Mouse (Mus musculus): ENCODE measurements around the gene Dusp5. TPM values are rescaled to one million over a fixed set of nuclear protein-coding genes. Genes with fewer than 3 reads are reported as not detected.

The Dusp5 gene
- polyA plus RNA-seq, 1 experiment from 2014 or later = 5.0 TPM

GRCm38 (mm10) chr19:53543602-53544001 is 14.7 kb downstream of the Dusp5 start:
- WGBS = 28% methylated on average over 5 of the region's 5 CpGs
- Histone ChIP-seq H3K9me3 (ENCODE audit: control insufficient read depth, low read length) (no peaks in the 10 kb centered on the region), H3K4me3 (ENCODE audit: low read depth, low read length) (no peak overlapping the region), H3K4me2 (ENCODE audit: low read depth) (no peak overlapping the region), H3K27ac (ENCODE audit: low read depth, low read length) (no peak overlapping the region), H3K27me3 (ENCODE audit: control insufficient read depth, insufficient read depth, low read length) (no peaks in the 10 kb centered on the region), H3K9ac (ENCODE audit: low read length) (no peak overlapping the region), H3K36me3 (ENCODE audit: control insufficient read depth, insufficient read depth, low read length) (no peaks in the 10 kb centered on the region; the same call in 1 of the 2 replicates), H3K4me1 (ENCODE audit: control insufficient read depth, insufficient read depth, low read length) (peaks cover 4% of the 10 kb centered on the region; the same call in 1 of the 2 replicates)
- ATAC-seq (ENCODE audit: insufficient read depth, low FRiP score, low TSS enrichment) (no peak), DNase-seq (ENCODE audit: low spot score) (no peak)

GRCm38 (mm10) chr19:53544923-53545561 is 16.1 kb downstream of the Dusp5 start:
- ATAC-seq (ENCODE audit: insufficient read depth, low FRiP score, low TSS enrichment) = no peak
- no peak for DNase-seq (ENCODE audit: low spot score)
- Histone ChIP-seq H3K9me3 (ENCODE audit: control insufficient read depth, low read length) (no peaks in the 10 kb centered on the region), H3K4me1 (ENCODE audit: control insufficient read depth, insufficient read depth, low read length) (peaks cover 4% of the 10 kb centered on the region; the same call in 1 of the 2 replicates), H3K9ac (ENCODE audit: low read length) (no peak overlapping the region), H3K36me3 (ENCODE audit: control insufficient read depth, insufficient read depth, low read length) (no peaks in the 10 kb centered on the region; the same call in 1 of the 2 replicates), H3K4me2 (ENCODE audit: low read depth) (no peak overlapping the region), H3K27me3 (ENCODE audit: control insufficient read depth, insufficient read depth, low read length) (no peaks in the 10 kb centered on the region), H3K27ac (ENCODE audit: low read depth, low read length) (no peak overlapping the region), H3K4me3 (ENCODE audit: low read depth, low read length) (no peak overlapping the region)
- WGBS = 65% methylated on average over 4 of the region's 4 CpGs

GRCm38 (mm10) chr19:53547597-53547996 is 18.7 kb downstream of the Dusp5 start:
- peak; percentile 48 for DNase-seq (ENCODE audit: low spot score)
- WGBS = 29% methylated on average over 8 of the region's 8 CpGs

GRCm38 (mm10) chr19:53550972-53551371 is 22.1 kb downstream of the Dusp5 start:
- no peak for ATAC-seq (ENCODE audit: insufficient read depth, low FRiP score, low TSS enrichment)
- no peak for DNase-seq (ENCODE audit: low spot score)
- Histone ChIP-seq H3K36me3 (ENCODE audit: control insufficient read depth, insufficient read depth, low read length) (no peaks in the 10 kb centered on the region), H3K9me3 (ENCODE audit: control insufficient read depth, low read length) (no peaks in the 10 kb centered on the region), H3K4me1 (ENCODE audit: control insufficient read depth, insufficient read depth, low read length) (peaks cover 4% of the 10 kb centered on the region; the same call in 1 of the 2 replicates), H3K4me2 (ENCODE audit: low read depth) (no peak overlapping the region), H3K27me3 (ENCODE audit: control insufficient read depth, insufficient read depth, low read length) (no peaks in the 10 kb centered on the region), H3K27ac (ENCODE audit: low read depth, low read length) (no peak overlapping the region), H3K4me3 (ENCODE audit: low read depth, low read length) (no peak overlapping the region), H3K9ac (ENCODE audit: low read length) (no peak overlapping the region)
- WGBS = 86% methylated on average over 12 of the region's 12 CpGs

More at GRCm38 (mm10) chr19:53547597-53547996, 18.7 kb downstream of the Dusp5 start:
- ATAC-seq (ENCODE audit: insufficient read depth, low FRiP score, low TSS enrichment) = no peak
- no peak overlapping the region for H3K4me3 ChIP-seq (ENCODE audit: low read depth, low read length)
- H3K27ac ChIP-seq (ENCODE audit: low read depth, low read length) = no peak overlapping the region
- H3K9ac ChIP-seq (ENCODE audit: low read length) = no peak overlapping the region
- H3K4me2 ChIP-seq (ENCODE audit: low read depth) = no peak overlapping the region
- no peaks in the 10 kb centered on the region for H3K9me3 ChIP-seq (ENCODE audit: control insufficient read depth, low read length)
- H3K4me1 ChIP-seq (ENCODE audit: control insufficient read depth, insufficient read depth, low read length) = peaks cover 4% of the 10 kb centered on the region; the same call in 1 of the 2 replicates
- H3K27me3 ChIP-seq (ENCODE audit: control insufficient read depth, insufficient read depth, low read length) = no peaks in the 10 kb centered on the region
- H3K36me3 ChIP-seq (ENCODE audit: control insufficient read depth, insufficient read depth, low read length) = no peaks in the 10 kb centered on the region

GRCm38 (mm10) chr19:53552216-53552786 is 23.4 kb downstream of the Dusp5 start:
- Histone ChIP-seq H3K36me3 (ENCODE audit: control insufficient read depth, insufficient read depth, low read length) (no peaks in the 10 kb centered on the region), H3K27ac (ENCODE audit: low read depth, low read length) (no peak overlapping the region), H3K9me3 (ENCODE audit: control insufficient read depth, low read length) (no peaks in the 10 kb centered on the region), H3K9ac (ENCODE audit: low read length) (no peak overlapping the region), H3K4me3 (ENCODE audit: low read depth, low read length) (no peak overlapping the region), H3K4me2 (ENCODE audit: low read depth) (no peak overlapping the region), H3K27me3 (ENCODE audit: control insufficient read depth, insufficient read depth, low read length) (no peaks in the 10 kb centered on the region), H3K4me1 (ENCODE audit: control insufficient read depth, insufficient read depth, low read length) (peaks cover 3% of the 10 kb centered on the region; the same call in 1 of the 2 replicates)
- ATAC-seq (ENCODE audit: insufficient read depth, low FRiP score, low TSS enrichment) = no peak
- 29% methylated on average over 10 of the region's 10 CpGs for WGBS
- no peak for DNase-seq (ENCODE audit: low spot score)

- 56% methylated on average over 6 of the region's 6 CpGs for WGBS
- no peak for ATAC-seq (ENCODE audit: insufficient read depth, low FRiP score, low TSS enrichment)
- H3K9ac ChIP-seq (ENCODE audit: low read length) = no peak overlapping the region
- H3K27ac ChIP-seq (ENCODE audit: low read depth, low read length) = no peak overlapping the region
- no peak for DNase-seq (ENCODE audit: low spot score)
- H3K4me2 ChIP-seq (ENCODE audit: low read depth) = no peak overlapping the region
- H3K9me3 ChIP-seq (ENCODE audit: control insufficient read depth, low read length) = no peaks in the 10 kb centered on the region
- no peaks in the 10 kb centered on the region for H3K27me3 ChIP-seq (ENCODE audit: control insufficient read depth, insufficient read depth, low read length)
- no peaks in the 10 kb centered on the region for H3K4me1 ChIP-seq (ENCODE audit: control insufficient read depth, insufficient read depth, low read length)
- H3K4me3 ChIP-seq (ENCODE audit: low read depth, low read length) = no peak overlapping the region
- H3K36me3 ChIP-seq (ENCODE audit: control insufficient read depth, insufficient read depth, low read length) = no peaks in the 10 kb centered on the region
These were observed 23.9 kb downstream of the Dusp5 start for GRCm38 (mm10) chr19:53552795-53553194.

GRCm38 (mm10) chr19:53554402-53554801 is 25.5 kb downstream of the Dusp5 start:
- Histone ChIP-seq H3K27ac (ENCODE audit: low read depth, low read length) (no peak overlapping the region), H3K9me3 (ENCODE audit: control insufficient read depth, low read length) (no peaks in the 10 kb centered on the region), H3K27me3 (ENCODE audit: control insufficient read depth, insufficient read depth, low read length) (no peaks in the 10 kb centered on the region), H3K4me2 (ENCODE audit: low read depth) (no peak overlapping the region), H3K36me3 (ENCODE audit: control insufficient read depth, insufficient read depth, low read length) (no peaks in the 10 kb centered on the region), H3K4me1 (ENCODE audit: control insufficient read depth, insufficient read depth, low read length) (no peaks in the 10 kb centered on the region), H3K9ac (ENCODE audit: low read length) (no peak overlapping the region), H3K4me3 (ENCODE audit: low read depth, low read length) (no peak overlapping the region)
- no peak for DNase-seq (ENCODE audit: low spot score)
- no peak for ATAC-seq (ENCODE audit: insufficient read depth, low FRiP score, low TSS enrichment)
- WGBS = 85% methylated on average over 11 of the region's 11 CpGs

- H3K9me3 ChIP-seq (ENCODE audit: control insufficient read depth, low read length) = no peaks in the 10 kb centered on the region
- no peaks in the 10 kb centered on the region for H3K36me3 ChIP-seq (ENCODE audit: control insufficient read depth, insufficient read depth, low read length)
- no peak overlapping the region for H3K27ac ChIP-seq (ENCODE audit: low read depth, low read length)
- H3K4me2 ChIP-seq (ENCODE audit: low read depth) = no peak overlapping the region
- no peaks in the 10 kb centered on the region for H3K4me1 ChIP-seq (ENCODE audit: control insufficient read depth, insufficient read depth, low read length)
- no peaks in the 10 kb centered on the region for H3K27me3 ChIP-seq (ENCODE audit: control insufficient read depth, insufficient read depth, low read length)
- no peak overlapping the region for H3K4me3 ChIP-seq (ENCODE audit: low read depth, low read length)
- DNase-seq (ENCODE audit: low spot score) (no peak), ATAC-seq (ENCODE audit: insufficient read depth, low FRiP score, low TSS enrichment) (no peak)
- 82% methylated on average over 5 of the region's 5 CpGs for WGBS
- H3K9ac ChIP-seq (ENCODE audit: low read length) = no peak overlapping the region
These were observed 26.2 kb downstream of the Dusp5 start for GRCm38 (mm10) chr19:53554981-53555616.

Data from neural tube, embryonic 11.5 days (tissue).